Mouse (Mus musculus): ENCODE data around the gene Gm11634.

DNA sequence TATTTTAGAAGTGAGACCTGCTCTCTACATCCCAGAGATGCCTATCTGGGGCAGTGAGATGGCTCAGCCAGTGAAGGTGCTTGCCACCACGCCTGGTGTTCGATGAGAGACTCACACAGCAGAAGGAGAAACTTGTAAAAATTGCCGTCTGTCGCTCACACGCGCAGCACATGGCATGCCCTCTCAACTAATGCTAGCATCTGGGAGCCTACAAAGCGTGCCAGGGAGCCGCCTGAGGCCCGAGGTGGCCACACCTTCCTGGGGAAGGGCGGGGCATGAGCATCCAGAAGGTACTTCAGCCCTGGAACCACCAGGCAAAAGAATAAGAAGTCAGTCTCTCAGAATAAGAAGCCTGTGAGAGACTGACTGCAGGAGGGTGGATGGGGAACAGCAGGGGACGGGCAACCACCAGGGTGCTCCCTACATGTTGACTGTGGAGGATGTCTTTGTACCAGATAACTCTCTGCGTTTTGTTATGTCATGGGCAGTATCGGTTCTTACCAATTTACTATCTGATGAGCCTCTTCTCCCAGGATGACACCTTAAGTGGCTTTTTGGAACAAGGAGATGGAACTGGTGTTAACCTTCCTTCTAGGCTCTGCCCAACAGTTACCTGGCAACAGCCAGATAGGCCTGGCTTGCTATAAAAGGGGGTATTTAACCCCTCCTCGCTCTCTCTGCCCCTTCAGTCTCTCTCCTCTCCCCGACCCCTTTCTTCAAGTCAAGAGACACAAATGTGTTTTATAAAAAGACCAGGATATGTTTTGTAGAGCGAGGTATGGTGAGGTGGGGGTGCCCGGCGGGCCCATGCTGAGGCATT is 18.1 kb upstream of the Gm11634 start:
- TF ChIP-seq CTCF (conservative IDR thresholded peaks at IDR 0.05; ENCODE audit: low read length) (no peak), POU5F1 (IDR thresholded peaks at IDR 0.05; ENCODE audit: borderline replicate concordance, low read length) (no peak)
